Mouse (Mus musculus) left cerebral cortex, adult 18-20 months (tissue): ENCODE measurements around the gene Fam234a. TPM values are rescaled to one million over a fixed set of nuclear protein-coding genes. Genes with fewer than 3 reads are reported as not detected.
"Not testable (repeated sequence)": the region's sequence is repeated elsewhere in the genome, so short reads cannot be mapped to it uniquely, and the experiment has no call there.

Experiments
- DNase-seq, 2 experiments: peaks; one replicate each; pipeline ENCODE4 v3.0.0; 2021 to 2022; ENCODE audit warnings: low spot score in 2 of 2, mixed read lengths in 1 of 2
- long read RNA-seq, 2 experiments: library from polyadenylated mRNA; stranded (forward); transcript quantifications; one replicate each; pipeline ENCODE4 v2.0.0; 2021
- total RNA-seq, 2 experiments: library from RNA; stranded (reverse); gene quantifications; 2 replicates each; pipeline ENCODE4 v1.2.3; 2021

Fam234a gene
- total RNA-seq: 10 to 100 TPM; 14.5 to 22.1 TPM
- long read RNA-seq, experiment 1, transcript Fam234a-202 (12 exons, 2,629 nt): major isoform, 5 of 25 reads
- long read RNA-seq, experiment 1, transcript Fam234a-201 (13 exons, 3,714 nt): major isoform, 5 of 25 reads
- long read RNA-seq, experiment 1, transcript Fam234a-209 (13 exons, 2,833 nt): major isoform, 5 of 25 reads
- long read RNA-seq, experiment 1, partial matches to known transcripts: 4 of 25 reads
- long read RNA-seq, experiment 1, other reads (novel, unspliced or antisense): 3 of 25 reads
- long read RNA-seq, experiment 2, transcript Fam234a-201 (13 exons, 3,714 nt): major isoform, 5 of 13 reads
- long read RNA-seq, experiment 2, partial matches to known transcripts: 2 of 13 reads
- long read RNA-seq, experiment 2, other reads (novel, unspliced or antisense): 3 of 13 reads

GRCm38 (mm10) chr17:26244101-26244841 is at the start of gene Fam234a:
Fam234a (minus strand) TSS chr17:26244242.
- DNase-seq: peak; percentile 90 to 93

- no peak for DNase-seq
These were observed 45.4 kb upstream of the Fam234a start for GRCm38 (mm10) chr17:26289475-26289874.

DNA sequence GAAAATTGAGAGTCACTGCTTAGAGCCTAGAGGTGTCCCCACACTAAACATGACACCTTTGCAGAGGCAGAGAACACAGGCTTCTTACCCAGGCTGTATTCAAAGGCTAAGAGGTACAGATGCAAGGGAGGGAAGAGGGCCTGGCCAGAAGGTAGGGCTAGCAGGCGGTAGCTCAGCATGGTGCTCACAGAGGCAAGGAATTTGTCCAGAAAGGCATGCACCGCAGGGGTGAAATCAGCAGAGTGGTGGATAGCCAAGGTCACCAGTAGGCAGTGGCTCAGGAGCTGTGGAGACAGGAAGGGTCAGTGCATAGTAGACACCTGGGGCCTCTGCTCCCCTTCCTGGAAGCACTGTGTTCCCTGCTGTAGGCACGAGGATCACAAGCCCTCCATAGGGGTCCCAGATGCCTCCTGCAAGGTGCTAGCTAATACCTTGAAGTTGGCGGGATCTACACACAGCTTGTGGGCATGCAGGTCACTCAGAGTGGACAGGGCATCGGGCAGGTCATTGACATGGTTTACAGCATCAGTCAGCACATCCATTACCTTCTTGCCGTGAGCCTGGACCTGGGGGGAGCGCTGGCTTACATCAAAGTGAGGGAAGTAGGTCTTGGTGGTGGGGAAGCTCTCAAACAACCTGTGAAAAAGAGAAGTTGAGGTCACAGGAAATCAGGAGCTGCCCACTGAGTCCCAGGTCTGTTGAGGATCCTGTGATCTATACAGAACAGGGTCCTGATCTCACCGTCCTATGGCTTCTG is 42.3 kb upstream of the Fam234a start:
- no peak for DNase-seq

DNA sequence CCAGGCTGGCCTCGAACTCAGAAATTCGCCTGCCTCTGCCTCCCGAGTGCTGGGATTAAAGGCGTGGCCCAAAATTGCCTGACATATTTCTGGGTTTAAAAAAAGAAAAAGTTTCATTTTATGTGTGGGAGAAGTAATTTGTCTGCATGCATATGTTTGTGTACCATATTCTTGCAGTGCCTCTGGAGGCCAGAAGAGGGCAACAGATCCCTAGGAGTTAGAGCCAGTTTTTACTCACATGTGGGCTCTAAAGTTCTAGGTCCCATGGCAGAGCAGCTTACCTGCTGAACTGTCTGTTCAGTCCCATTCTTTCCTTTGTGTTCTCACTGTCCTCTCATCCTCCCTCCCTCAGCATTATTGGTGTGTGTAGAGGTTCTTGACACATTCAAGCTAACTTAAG is 32.7 kb upstream of the Fam234a start:
- peak in 1 of 2 experiments; percentile 14 for DNase-seq

- DNase-seq: no peak
These were observed 31.9 kb upstream of the Fam234a start for GRCm38 (mm10) chr17:26275933-26276332.

- DNase-seq: no peak
These were observed 28.5 kb upstream of the Fam234a start for GRCm38 (mm10) chr17:26272586-26272985.

GRCm38 (mm10) chr17:26269577-26269976 is 25.5 kb upstream of the Fam234a start:
- not testable (repeated sequence) for DNase-seq

DNA sequence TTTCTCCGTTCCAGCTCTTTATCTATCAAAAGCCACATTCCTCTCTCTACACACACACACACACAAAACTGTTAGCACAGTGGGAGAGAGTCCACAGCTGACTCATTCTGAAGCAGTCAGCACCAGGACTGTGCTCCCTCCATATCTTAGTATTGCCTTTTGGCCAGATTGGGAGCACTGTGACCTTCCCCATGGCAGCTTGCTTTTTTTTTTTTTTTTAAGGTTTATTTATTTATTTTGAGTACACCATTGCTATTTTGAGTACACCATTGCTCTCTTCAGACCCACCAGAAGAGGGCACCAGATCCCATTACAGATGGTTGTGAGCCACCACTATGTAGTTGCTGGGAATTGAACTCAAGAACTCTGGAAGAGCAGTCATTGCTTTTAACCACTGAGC is 24.8 kb upstream of the Fam234a start:
- DNase-seq: no peak

DNA sequence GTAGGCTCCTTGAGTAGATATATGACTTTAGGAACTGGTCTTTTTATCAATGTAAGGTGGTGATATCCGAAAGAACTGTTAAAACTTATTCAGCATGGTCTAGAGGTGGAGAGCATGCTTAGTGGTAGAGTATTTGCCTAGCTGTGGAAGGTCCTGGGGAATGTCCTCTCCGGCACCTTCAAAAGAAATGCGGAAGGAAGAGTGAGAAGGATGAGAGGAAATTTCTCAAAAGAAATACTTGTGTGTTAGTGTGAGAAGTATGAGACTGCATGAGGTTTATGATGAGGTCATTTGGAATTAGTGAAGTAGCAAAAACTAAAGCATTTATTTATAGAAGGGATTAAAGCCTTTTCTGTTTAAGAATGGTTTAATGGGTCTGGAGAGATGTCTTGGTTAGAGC is 18.3 kb upstream of the Fam234a start:
- DNase-seq: no peak

GRCm38 (mm10) chr17:26261826-26262225 is 17.8 kb upstream of the Fam234a start:
- DNase-seq: no peak

DNA sequence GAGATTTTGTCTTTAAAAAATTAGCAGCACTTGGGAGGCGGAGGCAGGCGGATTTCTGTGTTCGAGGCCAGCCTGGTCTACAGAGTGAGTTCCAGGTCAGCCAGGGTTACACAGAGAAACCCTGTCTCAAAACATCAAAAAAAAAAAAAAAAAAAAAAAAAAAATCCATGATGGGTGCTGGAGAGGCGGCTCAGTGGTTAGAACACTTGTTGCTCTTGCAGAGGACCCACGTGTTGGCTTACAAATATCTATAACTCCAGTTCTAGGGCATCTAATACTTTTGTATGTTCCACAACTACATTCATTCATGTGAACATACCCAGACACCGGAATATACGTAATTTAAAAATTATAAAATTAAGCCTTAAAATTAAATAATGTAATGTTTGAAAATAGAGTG is 11.3 kb upstream of the Fam234a start:
- DNase-seq: no peak

DNA sequence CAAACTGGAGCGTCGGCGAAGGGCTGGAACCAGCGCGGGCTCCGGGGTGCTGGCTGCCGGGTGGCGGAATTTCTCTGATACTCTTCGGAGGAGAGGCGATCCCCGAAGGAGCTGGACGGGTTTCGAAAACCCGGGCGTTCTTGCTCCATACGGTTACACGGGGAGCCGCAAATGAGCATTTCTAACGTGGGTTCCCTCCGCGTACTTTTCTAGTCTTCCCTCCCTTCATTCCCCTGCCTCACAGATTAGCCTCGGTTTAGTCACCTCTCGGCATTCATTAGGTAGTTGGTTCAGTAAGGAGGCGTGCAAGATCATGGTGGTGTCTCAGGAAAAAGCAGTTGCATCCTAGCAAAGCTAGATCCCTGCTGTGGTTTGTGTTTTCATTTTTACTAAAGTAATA is 9.4 kb upstream of the Fam234a start:
- DNase-seq: no peak

- peak; percentile 97 to 98 for DNase-seq
These were observed 8.7 kb upstream of the Fam234a start, which contains the start of gene Luc7l for GRCm38 (mm10) chr17:26252539-26253251. Luc7l (plus strand) TSS chr17:26252896.

GRCm38 (mm10) chr17:26251886-26252538 is 8.0 kb upstream of the Fam234a start:
- DNase-seq: no peak

DNA sequence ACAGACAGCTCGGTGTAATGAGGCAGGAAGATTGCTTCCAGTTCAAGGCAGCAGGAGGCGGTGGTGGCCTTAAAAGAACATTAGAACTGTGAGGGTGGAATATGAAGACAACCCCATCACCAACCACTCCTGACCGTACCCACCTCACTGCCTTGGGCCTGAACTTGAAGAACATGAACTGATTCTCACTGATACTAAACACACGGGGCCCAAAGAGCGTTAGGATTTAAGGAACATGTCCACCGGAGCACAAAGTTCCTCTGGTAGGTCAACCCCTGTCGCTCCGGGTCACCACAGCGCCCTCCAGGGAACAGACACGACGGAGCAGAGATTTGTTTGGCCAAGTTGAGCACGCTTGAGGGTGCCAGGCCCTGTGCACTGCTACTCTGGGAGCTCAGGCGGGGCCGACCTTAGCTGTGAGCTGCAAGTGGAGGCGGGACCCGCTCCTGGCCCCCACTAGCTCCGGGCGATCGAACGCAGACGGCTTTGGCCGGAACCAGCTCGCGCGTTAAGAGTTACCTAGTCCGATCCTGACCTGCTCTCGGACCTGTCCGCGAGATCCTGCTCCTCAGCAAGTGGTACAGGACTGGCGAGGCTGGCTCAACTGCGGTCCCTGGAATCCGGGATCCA is 456 bp downstream of the Fam234a start:
- peak; percentile 12 to 47 for DNase-seq

DNA sequence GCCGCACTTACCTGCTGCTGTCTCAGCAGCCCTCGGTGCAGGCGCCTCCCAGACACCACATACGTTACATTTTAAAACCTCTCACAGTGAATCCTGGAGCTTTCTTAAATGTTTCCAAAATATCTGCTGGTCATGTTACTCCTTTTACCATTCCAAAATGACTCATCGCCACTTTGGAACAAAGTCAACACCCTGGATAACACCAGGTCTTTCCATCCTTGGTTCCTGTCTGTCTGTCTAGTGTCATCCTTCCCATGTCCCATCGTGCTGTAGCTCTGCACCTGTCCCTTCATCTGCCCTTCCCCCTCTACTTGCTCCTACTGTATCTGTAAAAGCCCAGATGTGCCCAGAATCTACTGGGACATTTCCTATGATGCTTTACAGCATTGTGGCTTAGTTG is 3.1 kb downstream of the Fam234a start:
- no peak for DNase-seq

DNA sequence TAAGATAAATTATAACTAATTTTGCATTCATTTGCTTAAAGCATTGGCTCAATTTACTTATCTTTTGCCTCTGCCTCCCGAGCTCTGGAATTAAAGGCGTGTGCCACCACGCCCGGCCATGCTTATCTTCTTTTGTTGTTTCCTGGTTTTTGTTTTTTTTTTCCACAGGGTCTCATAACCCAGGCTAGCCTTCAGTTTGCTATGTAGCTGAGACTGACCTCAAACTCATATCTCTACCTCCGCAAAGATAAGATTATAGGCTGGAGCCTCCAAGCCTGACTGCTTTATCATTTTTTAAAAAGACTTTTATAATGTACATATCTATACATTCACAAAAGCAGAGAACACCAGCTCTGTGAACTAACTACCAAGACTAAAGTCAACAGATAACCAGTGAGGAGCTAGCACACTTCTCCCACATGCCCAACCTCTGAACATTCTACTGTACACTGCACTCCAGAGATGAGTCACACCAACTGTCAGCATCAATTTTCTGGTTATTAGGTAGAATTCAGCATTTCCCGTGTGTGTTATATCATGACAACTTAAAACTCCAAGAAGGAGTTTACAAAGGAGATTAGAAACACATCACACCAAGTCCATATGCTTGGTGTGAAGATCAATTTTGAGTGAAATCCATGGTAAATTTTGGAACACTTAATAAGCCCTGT is 3.8 kb downstream of the Fam234a start:
- DNase-seq: no peak

DNA sequence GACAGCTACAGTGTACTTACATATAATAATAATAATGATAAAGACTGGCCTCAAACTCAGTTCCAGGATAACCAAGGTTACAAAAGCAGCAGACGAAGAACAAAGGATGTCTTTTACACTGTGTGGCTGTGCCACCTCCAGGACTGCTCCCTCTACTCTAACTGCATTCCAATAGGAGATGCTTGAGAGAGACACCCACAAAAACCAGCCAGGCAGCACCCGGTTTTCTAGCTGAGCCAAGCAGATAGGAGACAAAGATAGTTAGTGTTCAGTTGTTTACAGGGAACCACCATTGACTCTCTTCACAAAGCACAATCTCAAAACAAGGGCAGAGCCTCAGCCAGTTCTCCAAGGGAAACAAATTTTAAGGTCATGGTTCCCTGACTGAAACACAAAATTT is 4.5 kb downstream of the Fam234a start:
- DNase-seq: no peak

DNA sequence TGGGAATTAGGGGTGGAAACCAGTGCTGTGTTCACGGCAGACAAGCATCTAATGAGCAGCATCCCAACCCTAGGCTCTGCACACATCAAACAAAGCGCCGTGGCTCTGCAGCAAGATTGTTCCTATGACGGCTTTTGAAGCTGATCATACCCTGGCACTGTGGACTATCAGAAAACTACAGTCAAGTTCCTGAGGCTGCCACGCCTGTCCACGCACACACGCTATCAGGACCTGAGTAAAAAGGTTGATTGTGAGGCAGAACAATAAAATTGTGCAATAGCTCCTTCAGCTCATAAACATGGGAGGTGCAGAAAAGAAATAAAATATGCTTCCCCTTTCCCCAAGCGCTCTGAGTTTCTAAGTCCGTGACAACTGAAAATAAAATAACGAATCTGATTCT is 6.4 kb downstream of the Fam234a start:
- no peak for DNase-seq
